Mouse (Mus musculus) cortical plate, adult 2 months (tissue): ENCODE measurements at regions not wholly inside any gene's neighbourhood (a gene's known extent, or its start where the extent isn't known, plus 50 kb on each side); places are given as distances from the start of the nearest gene placed in this dataset.

Experiments
- H3K27ac ChIP-seq: fragments of 200-500 bp; 2 replicates; pipeline ENCODE4 v1.5.1; 2012; ENCODE audit warnings: low read length, control low read depth, inconsistent platforms; ENCODE audit not compliant: insufficient read depth
- H3K4me1 ChIP-seq: fragments of 200-500 bp; 2 replicates; pipeline ENCODE4 v1.6.1; 2011; ENCODE audit warnings: low read length; ENCODE audit not compliant: control insufficient read depth, insufficient read depth
- H3K4me3 ChIP-seq: fragments of 200-500 bp; 2 replicates; pipeline ENCODE4 v1.5.1; 2011; ENCODE audit warnings: mild to moderate bottlenecking, low read length, control low read depth; ENCODE audit not compliant: insufficient read depth
- CTCF ChIP-seq: fragments of 200-500 bp; IDR thresholded peaks from 2 replicates; pipeline ENCODE4 v1.5.1; 2011; ENCODE audit warnings: mild to moderate bottlenecking, control low read depth, low read length; ENCODE audit not compliant: insufficient read depth; ENCODE audit errors: extremely low read depth
- POLR2A ChIP-seq: fragments of 200-500 bp; IDR thresholded peaks from 2 replicates; pipeline ENCODE4 v1.6.1; 2011; ENCODE audit warnings: mild to moderate bottlenecking, low read length, control low read depth; ENCODE audit not compliant: insufficient read depth; ENCODE audit errors: extremely low read depth

- Histone ChIP-seq H3K4me1 (no peaks in the 10 kb centered on the region), H3K27ac (no peak overlapping the region), H3K4me3 (no peak overlapping the region)
- 0 out of 2 replicates have a peak, but pooled peaks have one; percentile 18 for TF ChIP-seq CTCF
- no peak for TF ChIP-seq POLR2A
These were observed 131.3 kb downstream of the Areg start for GRCm38 (mm10) chr5:91270747-91271146.

- no peak for TF ChIP-seq POLR2A
- no peak for TF ChIP-seq CTCF
- H3K4me1 ChIP-seq, result no peaks in the 10 kb centered on the region
- H3K4me3 ChIP-seq, result no peak overlapping the region
- no peak overlapping the region for H3K27ac ChIP-seq
These were observed 131.4 kb downstream of the Btc start for GRCm38 (mm10) chr5:91271416-91271815.

DNA sequence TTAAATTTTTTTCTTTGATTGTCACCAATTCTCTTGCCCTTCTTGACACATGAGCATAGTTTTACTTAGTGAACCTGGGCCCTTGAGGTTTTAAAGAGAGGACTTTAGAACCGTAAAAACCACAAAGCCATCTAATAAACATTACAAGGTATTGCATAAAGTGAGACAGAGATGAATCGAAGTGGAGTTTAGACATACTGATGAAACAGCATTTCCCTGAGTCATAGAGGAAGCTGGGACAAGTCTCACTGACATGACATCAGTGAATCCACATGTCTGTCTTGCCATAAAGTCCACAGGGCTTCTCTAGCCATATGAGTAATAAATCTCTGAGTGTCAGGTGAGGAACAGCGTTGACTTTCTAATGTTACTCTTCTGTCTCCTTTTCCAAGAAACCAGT, 128.4 kb downstream of the Btc start:
- no peak for TF ChIP-seq POLR2A
- no peak overlapping the region for H3K27ac ChIP-seq
- no peak overlapping the region for H3K4me3 ChIP-seq
- H3K4me1 ChIP-seq, result no peaks in the 10 kb centered on the region

DNA sequence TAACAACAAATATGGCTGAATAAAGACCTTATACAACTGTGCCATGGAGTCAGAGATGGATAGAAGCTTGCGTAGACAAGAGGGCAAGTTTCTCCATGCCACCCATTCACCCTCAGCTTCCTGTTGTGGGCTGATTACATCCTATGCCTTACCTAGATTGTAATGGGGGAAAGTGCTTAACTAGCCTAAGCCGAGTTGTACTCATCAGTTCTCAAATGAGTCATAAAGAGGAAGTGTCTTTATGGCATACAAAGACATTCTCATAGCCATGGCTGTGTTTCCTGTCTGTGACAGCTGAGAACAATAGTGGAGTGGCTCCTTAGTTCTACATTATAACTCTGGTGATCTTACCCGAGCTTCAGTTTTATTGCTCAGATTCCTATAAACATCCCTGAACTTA, 124.3 kb downstream of the Btc start:
- Histone ChIP-seq H3K27ac (no peak overlapping the region), H3K4me3 (no peak overlapping the region), H3K4me1 (no peaks in the 10 kb centered on the region)
- TF ChIP-seq POLR2A, result no peak
- TF ChIP-seq CTCF, result no peak

GRCm38 (mm10) chr5:91279464-91279863, 123.3 kb downstream of the Btc start:
- TF ChIP-seq CTCF (no peak), POLR2A (no peak)
- Histone ChIP-seq H3K27ac (no peak overlapping the region), H3K4me3 (no peak overlapping the region), H3K4me1 (no peaks in the 10 kb centered on the region)

DNA sequence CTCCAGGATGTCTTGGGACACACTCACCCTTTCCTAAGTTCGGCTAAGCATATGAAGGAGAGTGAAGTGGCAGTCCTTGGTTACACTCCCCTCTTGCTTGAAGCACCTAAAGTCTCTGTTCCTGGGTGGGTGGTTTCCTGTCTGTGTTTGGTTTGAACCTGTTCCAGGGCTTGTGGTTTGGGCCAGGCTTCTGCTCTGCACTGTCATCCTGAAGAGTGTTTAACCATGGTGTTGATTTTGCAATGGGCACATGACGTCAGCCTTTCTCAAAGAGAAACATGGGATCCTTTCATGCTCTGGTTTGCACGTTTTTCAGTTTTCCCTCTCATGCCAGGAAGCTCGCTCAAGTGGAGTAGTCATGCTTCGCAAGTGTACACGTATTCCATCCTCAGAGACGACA, 119.8 kb downstream of the Btc start:
- Histone ChIP-seq H3K4me3 (no peak overlapping the region), H3K27ac (no peak overlapping the region), H3K4me1 (no peaks in the 10 kb centered on the region)
- TF ChIP-seq POLR2A, result no peak
- TF ChIP-seq CTCF, result no peak

DNA sequence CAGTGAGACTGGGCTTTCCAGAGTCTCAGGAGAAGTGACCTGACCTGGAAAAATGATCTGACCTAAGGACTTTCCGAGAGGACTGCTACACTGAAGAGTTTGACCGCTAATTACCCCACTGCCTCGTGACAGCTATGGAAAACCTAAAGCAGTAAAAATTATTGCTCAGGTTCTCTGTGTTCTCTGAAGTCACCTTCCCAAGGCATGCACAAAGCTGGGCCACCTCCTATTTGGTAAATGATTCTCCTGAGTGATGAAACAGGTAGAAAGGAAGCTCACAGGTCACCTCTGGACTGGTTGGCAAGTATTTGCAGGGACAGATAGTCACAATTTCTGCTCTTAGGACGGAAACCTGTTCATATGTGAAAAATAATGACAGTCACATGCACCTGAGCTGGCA, 109.7 kb downstream of the Btc start:
- no peaks in the 10 kb centered on the region for H3K4me1 ChIP-seq

GRCm38 (mm10) chr5:91294957-91295356, 107.8 kb downstream of the Btc start:
- Histone ChIP-seq H3K4me3 (no peak overlapping the region), H3K27ac (no peak overlapping the region), H3K4me1 (no peaks in the 10 kb centered on the region)
- TF ChIP-seq CTCF, result no peak
- TF ChIP-seq POLR2A, result no peak

More for the DNA sequence above, 109.7 kb downstream of the Btc start:
- H3K27ac ChIP-seq, result no peak overlapping the region
- H3K4me3 ChIP-seq, result no peak overlapping the region
- TF ChIP-seq CTCF, result no peak
- TF ChIP-seq POLR2A, result no peak

DNA sequence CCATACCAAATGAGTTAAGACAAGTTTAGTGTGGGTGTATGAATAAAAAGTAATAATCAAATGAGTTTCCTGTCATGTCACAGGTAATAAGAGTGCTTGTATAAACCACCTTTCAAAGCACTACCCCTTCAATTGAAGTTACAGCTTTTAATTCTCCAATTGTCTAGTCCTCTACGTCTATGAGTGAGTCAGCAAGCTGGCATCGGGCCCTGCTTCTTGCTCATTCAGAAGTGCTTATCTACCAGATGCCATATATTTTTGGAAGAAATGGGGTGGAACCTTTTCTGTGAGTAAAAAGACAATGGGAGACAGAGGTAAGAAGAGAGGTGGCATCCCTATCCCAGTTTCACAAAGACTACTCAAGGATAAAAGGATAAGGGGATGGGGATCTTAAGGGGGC, 105.7 kb downstream of the Btc start:
- Histone ChIP-seq H3K27ac (no peak overlapping the region), H3K4me3 (no peak overlapping the region), H3K4me1 (no peaks in the 10 kb centered on the region)
- no peak for TF ChIP-seq POLR2A
- TF ChIP-seq CTCF, result no peak

- Histone ChIP-seq H3K4me3 (no peak overlapping the region), H3K27ac (no peak overlapping the region), H3K4me1 (no peaks in the 10 kb centered on the region)
- no peak for TF ChIP-seq POLR2A
- TF ChIP-seq CTCF, result no peak
These were observed 100.7 kb downstream of the Btc start for GRCm38 (mm10) chr5:91302114-91302513.

DNA sequence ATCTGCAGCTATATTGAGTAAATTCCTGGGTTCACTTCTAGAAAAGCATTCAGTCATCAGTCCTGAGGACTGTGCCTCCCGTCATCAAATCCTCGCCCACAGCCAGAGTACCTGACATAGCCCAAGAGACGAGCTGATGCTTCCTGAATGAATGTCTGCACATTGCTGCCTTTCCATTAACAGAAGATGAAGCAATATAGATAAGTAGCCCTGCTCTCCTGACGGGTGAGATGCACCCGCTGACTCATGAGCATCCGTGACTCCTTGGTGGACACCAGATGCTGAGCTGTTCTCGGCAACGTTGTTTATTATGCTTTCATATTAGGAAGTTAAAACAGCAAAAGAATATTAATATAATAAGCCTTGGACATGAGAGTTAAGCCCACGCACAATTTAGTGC, 99.9 kb downstream of the Btc start:
- Histone ChIP-seq H3K27ac (no peak overlapping the region), H3K4me1 (no peaks in the 10 kb centered on the region), H3K4me3 (no peak overlapping the region)
- TF ChIP-seq POLR2A (no peak), CTCF (no peak)
